Comparison of ENCODE assay signal across 16 mouse cellular contexts in genomic region chr12:76927539-76927938, GRCm38 (mm10). TPM values are rescaled to one million over a fixed set of nuclear protein-coding genes. Genes with fewer than 3 reads are reported as not detected.
DNase-seq lines count a peak whose midpoint lies in the region; ATAC-seq lines count a peak whose summit lies in the region.
"Had no signal": no experiment of that assay in that cellular context is flagged by ENCODE, and none has a peak within 500 bp of the region (broad histone marks: within the 10 kb centered on the region; RNA-seq: fewer than 3 reads in every experiment).

No protein-coding gene starts in this region.

- no peak overlapping the region for H3K4me2 ChIP-seq in intestine, embryonic 15.5 days (replicated peaks)
- H3K4me2 ChIP-seq in intestine, embryonic 16.5 days (ENCODE audit: low read depth, low read length), result no peak overlapping the region
- H3K4me2 ChIP-seq: limb, embryonic 13.5 days; liver, embryonic 15.5 days; neural tube, embryonic 12.5 days had no signal

- peak; percentile 27; the same call in 1 of the 2 replicates for ATAC-seq in intestine, embryonic 15.5 days
- no peak for ATAC-seq in intestine, embryonic 16.5 days

- no peaks in the 10 kb centered on the region for H3K4me1 ChIP-seq in intestine, embryonic 15.5 days (replicated peaks)
- peaks cover 6% of the 10 kb centered on the region; the same call in 1 of the 2 replicates for H3K4me1 ChIP-seq in intestine, embryonic 16.5 days (ENCODE audit: control insufficient read depth, insufficient read depth, low read length)
- H3K4me1 ChIP-seq: limb, embryonic 13.5 days; neural tube, embryonic 12.5 days had no signal

- H3K27ac ChIP-seq in intestine, embryonic 15.5 days, result no peak overlapping the region
- H3K27ac ChIP-seq in intestine, embryonic 16.5 days (ENCODE audit: low read length), result no peak overlapping the region
- H3K27ac ChIP-seq: hindbrain, embryonic 10.5 days; layer of hippocampus, adult 2 months; limb, embryonic 13.5 days; liver, embryonic 15.5 days; neural tube, embryonic 12.5 days had no signal

- H3K27me3 ChIP-seq in intestine, embryonic 15.5 days (replicated peaks), result no peaks in the 10 kb centered on the region
- no peaks in the 10 kb centered on the region for H3K27me3 ChIP-seq in intestine, embryonic 16.5 days (replicated peaks; ENCODE audit: control insufficient read depth, insufficient read depth, low read length)
- H3K27me3 ChIP-seq: limb, embryonic 13.5 days; liver, embryonic 15.5 days; neural tube, embryonic 12.5 days had no signal

- no peaks in the 10 kb centered on the region for H3K36me3 ChIP-seq in intestine, embryonic 15.5 days
- H3K36me3 ChIP-seq in intestine, embryonic 16.5 days (ENCODE audit: control insufficient read depth, insufficient read depth, low read length), result no peaks in the 10 kb centered on the region

- 71% methylated on average over 10 of the region's 10 CpGs for WGBS in intestine, embryonic 15.5 days
- 71% methylated on average over 10 of the region's 10 CpGs for WGBS in intestine, embryonic 16.5 days

- H3K9me3 ChIP-seq in intestine, embryonic 15.5 days, result no peaks in the 10 kb centered on the region
- H3K9me3 ChIP-seq in intestine, embryonic 16.5 days (ENCODE audit: control insufficient read depth, low read length), result no peaks in the 10 kb centered on the region
- H3K9me3 ChIP-seq: G1E; hindbrain, embryonic 10.5 days; limb, embryonic 13.5 days; liver, embryonic 15.5 days; neural tube, embryonic 12.5 days had no signal

- H3K4me3 ChIP-seq in intestine, embryonic 15.5 days (replicated peaks), result no peak overlapping the region
- H3K4me3 ChIP-seq in intestine, embryonic 16.5 days (ENCODE audit: low read length), result no peak overlapping the region
- H3K4me3 ChIP-seq: hindbrain, embryonic 10.5 days; layer of hippocampus, adult 2 months; limb, embryonic 13.5 days; liver, embryonic 15.5 days; neural tube, embryonic 12.5 days had no signal

- no peak overlapping the region for H3K9ac ChIP-seq in intestine, embryonic 15.5 days
- no peak overlapping the region for H3K9ac ChIP-seq in intestine, embryonic 16.5 days (ENCODE audit: low read depth, low read length)
- H3K9ac ChIP-seq: limb, embryonic 13.5 days; liver, embryonic 15.5 days; neural tube, embryonic 12.5 days had no signal

- DNase-seq in urinary bladder, adult 18-20 months (ENCODE audit: low spot score in 2 of 2), result peak; percentile 54 to 75
- no peak for DNase-seq in urinary bladder, postnatal 10 days (ENCODE audit: low spot score)
- DNase-seq in kidney, postnatal 14 days, result peak; percentile 44
- DNase-seq in frontal cortex, postnatal 14 days (ENCODE audit: low spot score in 2 of 2), result no peak
- no peak for DNase-seq in thymus, adult 18-20 months
- DNase-seq: adrenal gland, adult 2 months; gastrocnemius, postnatal 36 days; thymus, postnatal 25 days had no signal

RNA-seq across cellular contexts. Expression of gene Max, which starts 34.5 kb away (rescaled TPM):
- polyA plus RNA-seq in intestine, embryonic 15.5 days (2015; fragmentation: Nextera tagmentation; extraction: Ambion mirVana), result 13.0 and 13.1 TPM in 2 replicates
- polyA plus RNA-seq in intestine, embryonic 16.5 days (2015; fragmentation: Nextera tagmentation; extraction: Ambion mirVana), result 14.2 and 15.0 TPM in 2 replicates

Comparison
In these comparisons a context has a peak if more than half of its experiments do, and no peak if none do; other contexts are left out.
1. DNase-seq: peak in urinary bladder, adult 18-20 months (2 of 2) and kidney, postnatal 14 days (single experiment); none in urinary bladder, postnatal 10 days (single experiment), frontal cortex, postnatal 14 days (0 of 2) and thymus, adult 18-20 months (0 of 2).